Mouse (Mus musculus) erythroblast, adult 5-6 weeks (primary cell): ENCODE data around the gene Tnfrsf14. TPM values are rescaled to one million over a fixed set of nuclear protein-coding genes. Genes with fewer than 3 reads are reported as not detected.
A peak's percentile ranks its signal among the peaks of the same experiment; 100 is the strongest.

ENCODE experiments used
- ATAC-seq: replicated peaks from 2 replicates; pipeline ENCODE4 v1.8.0; 2016; ENCODE audit warnings: moderate number of reproducible peaks, mild to moderate bottlenecking, moderate TSS enrichment, inconsistent platforms; ENCODE audit not compliant: poor library complexity, low FRiP score, severe bottlenecking
- total RNA-seq, 2 experiments: library from RNA; stranded (forward) in 1 of 2; stranded (reverse) in 1 of 2; fragments of 150-400 nt in 1 of 2; fragments of 200-764, 138-1000 nt in 1 of 2; gene quantifications; 2 replicates each; pipeline versions ENCODE4 v1.2.3 to v1.2.4; 2015 to 2017; ENCODE audit warnings: low replicate concordance in 2 of 2

The Tnfrsf14 gene
- 634 and 677 TPM in 2 replicates for total RNA-seq (2015; ENCODE audit: low replicate concordance)
- total RNA-seq (2017; ENCODE audit: low replicate concordance) = 775 and 846 TPM in 2 replicates

DNA sequence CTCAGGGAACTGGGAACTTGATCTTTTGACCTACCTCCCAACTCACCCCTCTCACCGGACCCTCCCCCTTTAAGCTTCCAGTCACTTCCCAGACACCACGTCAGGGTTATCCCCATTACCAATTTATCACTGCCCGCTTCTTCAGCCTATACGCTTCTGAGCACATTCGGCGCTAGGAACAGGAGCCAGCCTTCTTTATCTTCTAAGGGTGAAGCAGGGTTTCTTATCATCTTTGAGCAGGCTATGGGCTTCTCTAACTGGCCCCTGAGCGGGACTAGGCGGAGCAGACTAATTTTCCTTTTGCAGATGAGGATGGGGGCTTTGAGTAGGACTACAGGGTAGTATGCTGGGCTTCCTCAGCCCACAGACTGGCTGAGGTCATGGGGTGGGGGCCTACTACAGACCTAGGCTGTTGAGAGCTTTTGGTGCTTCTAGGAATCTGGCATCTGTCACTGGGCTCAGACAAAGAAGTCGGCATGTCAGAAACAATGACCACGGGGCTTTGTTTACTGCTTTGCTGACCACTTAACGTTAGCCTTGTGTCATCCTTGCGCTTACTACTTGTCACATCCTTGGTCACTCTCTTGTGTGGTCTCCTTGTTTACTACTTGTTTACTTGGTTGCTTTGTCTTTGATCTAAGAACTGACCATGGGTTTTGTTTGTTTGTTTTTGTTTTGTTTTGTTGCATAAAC, at the start of gene Tnfrsf14:
Gene Tnfrsf14 (minus strand): TSS at position 169 of the 693 bp plus-strand sequence.
- peak; percentile 74 for ATAC-seq

- ATAC-seq = no peak
These were observed 45.8 kb upstream of the Tnfrsf14 start for GRCm38 (mm10) chr4:154974163-154974611.

DNA sequence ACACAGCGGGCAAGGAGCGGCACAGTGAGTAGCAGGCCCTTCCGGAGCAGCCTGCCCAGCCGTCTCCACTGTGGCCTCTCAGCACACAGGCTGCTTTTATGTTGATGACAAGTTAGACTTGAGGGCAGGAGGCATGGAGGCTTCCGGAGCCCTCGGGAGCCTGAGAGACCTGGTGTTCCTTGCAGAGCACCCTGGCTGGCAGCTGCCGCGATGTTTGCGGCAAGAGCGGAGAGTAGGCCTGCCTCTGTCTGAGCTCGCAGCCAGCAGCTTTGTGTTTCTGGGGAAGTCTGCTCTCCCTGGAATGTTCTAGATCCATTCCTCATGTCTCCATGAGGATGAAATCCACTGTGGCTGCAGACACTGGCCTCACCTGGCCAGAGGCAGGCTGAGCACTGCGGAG, 44.2 kb upstream of the Tnfrsf14 start:
- no peak for ATAC-seq

DNA sequence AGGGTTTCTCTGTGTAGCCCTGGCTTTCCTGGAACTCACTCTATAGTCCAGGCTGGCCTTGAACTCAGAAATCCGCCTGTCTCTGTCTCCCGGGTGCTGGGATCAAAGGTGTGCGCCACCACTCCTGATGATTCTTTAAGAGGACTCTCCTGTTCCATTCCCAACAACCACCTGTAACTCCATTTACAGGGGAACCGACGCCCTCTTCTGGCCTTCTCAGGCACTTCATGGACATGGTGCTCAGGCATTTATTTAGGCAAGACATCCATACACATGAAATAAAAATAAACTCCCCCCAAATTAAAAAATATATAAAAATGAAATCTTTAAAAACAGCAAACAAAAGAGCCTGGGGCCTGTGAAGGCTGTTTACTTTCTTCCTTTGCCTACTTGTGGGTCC, 38.8 kb upstream of the Tnfrsf14 start:
- ATAC-seq = no peak

GRCm38 (mm10) chr4:154965856-154966255, 37.5 kb upstream of the Tnfrsf14 start:
- ATAC-seq = no peak

GRCm38 (mm10) chr4:154964581-154965235, 36.3 kb upstream of the Tnfrsf14 start:
- peak; percentile 50 for ATAC-seq

DNA sequence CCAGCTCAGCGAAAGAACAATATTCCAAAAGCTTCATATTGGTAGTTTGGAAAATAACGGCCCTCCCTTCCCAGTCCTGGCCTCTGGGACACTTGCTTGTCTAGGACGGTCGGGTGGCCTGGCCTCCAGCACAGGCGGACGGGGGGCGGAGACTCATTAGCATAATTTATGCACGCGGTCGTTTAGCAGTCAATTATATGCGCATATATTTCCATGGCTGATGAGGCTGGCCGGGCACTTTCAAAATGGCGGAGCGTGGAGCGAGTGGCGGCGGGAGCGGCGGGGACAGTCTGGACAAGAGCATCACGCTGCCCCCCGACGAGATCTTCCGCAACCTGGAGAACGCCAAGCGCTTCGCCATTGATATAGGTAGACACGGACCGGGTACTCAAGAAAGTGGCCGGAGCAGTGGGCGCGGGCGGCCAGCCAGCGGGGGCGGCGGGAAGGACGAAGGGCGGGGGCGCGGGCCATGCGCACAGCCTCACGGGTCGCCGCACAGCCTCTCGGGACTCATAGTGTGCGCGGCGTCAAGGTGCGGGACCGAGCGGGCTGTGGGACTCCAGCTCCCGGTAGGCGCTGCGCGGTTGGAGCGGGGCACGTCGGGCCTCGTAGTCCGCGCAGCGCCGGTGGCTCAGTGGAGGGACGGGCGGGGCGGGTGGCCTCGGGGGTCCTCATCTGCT, 35.7 kb upstream of the Tnfrsf14 start, which contains the start of gene Pank4:
Gene Pank4 (plus strand): TSS at position 223 of the 680 bp plus-strand sequence.
- ATAC-seq = peak; percentile 89

DNA sequence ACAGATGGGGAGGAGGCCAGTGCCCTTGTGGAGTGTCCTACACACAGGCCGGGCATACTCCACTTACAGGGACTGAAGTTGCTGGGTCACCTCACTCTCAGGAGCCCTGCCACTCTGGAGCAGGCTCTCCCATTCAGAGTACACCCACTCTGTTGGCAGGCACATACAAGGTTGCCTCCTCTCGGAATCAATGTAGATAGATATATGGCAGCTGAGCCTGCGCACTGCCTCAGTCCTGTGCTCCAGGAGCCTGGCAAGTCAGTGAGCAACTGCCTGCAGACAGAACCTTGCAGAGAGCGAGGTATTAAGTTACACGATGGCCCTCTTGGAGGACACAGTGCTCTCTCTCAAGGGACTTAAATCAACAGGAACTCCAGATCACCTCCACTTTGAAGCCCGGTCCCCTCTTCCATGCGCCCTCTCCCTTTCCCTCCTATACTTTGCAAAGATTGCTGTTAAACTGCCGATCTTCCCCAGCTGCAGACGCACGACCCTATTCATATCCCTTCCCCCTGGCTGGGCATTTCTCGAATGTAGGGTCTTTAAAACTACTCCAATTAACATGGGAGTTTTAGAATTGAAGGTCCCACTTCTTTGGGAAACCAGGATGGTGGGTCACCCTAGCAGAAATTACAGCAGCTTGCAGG, 35.0 kb upstream of the Tnfrsf14 start:
- no peak for ATAC-seq

DNA sequence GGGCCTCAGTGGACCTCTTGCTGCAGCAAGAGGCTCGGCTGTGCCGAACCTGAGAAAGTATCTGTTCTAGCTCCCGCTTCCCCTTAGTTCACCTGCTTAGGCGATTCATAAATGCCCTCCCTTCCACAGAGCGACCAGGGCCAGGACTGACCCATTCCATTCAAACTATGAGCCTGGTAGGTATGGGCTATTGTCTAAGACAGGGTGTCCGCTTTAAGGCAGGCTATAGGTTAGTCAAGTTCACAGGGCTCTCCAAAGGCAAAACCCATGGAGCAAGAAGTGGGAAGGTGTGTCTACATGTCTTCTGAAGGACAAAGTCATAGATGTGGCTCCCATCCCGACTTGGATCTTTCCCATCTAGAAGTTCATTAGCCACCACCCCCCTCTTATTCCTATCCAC, 34.3 kb upstream of the Tnfrsf14 start:
- no peak for ATAC-seq

GRCm38 (mm10) chr4:154961911-154962310, 33.5 kb upstream of the Tnfrsf14 start:
- no peak for ATAC-seq

DNA sequence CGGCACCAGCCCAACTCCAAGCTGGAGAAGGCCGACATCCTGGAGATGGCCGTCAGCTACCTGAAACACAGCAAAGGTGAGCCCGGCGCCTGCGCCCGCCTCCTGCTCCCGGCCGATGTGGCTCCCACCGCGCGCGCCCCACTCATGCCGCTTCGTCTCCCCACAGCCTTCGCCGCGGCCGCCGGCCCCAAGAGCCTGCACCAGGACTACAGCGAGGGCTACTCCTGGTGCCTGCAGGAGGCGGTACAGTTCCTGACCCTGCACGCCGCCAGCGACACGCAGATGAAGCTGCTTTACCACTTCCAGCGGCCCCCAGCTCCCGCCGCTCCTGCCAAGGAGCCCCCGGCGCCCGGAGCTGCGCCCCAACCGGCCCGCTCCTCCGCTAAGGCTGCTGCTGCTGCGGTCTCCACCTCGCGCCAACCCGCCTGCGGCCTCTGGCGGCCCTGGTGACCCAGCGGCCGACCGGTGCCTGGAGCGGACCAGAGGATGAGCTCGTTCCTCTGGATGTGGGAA, 32.9 kb upstream of the Tnfrsf14 start:
- no peak for ATAC-seq

GRCm38 (mm10) chr4:154960690-154961225, 32.4 kb upstream of the Tnfrsf14 start, which contains the start of gene Hes5:
Gene Hes5 (plus strand): TSS chr4:154960923.
- ATAC-seq = no peak

- ATAC-seq = no peak
These were observed 31.8 kb upstream of the Tnfrsf14 start for GRCm38 (mm10) chr4:154960021-154960689.

- ATAC-seq = no peak
These were observed 30.3 kb upstream of the Tnfrsf14 start for GRCm38 (mm10) chr4:154958621-154959020.

- no peak for ATAC-seq
These were observed 29.8 kb upstream of the Tnfrsf14 start for GRCm38 (mm10) chr4:154958171-154958570.

DNA sequence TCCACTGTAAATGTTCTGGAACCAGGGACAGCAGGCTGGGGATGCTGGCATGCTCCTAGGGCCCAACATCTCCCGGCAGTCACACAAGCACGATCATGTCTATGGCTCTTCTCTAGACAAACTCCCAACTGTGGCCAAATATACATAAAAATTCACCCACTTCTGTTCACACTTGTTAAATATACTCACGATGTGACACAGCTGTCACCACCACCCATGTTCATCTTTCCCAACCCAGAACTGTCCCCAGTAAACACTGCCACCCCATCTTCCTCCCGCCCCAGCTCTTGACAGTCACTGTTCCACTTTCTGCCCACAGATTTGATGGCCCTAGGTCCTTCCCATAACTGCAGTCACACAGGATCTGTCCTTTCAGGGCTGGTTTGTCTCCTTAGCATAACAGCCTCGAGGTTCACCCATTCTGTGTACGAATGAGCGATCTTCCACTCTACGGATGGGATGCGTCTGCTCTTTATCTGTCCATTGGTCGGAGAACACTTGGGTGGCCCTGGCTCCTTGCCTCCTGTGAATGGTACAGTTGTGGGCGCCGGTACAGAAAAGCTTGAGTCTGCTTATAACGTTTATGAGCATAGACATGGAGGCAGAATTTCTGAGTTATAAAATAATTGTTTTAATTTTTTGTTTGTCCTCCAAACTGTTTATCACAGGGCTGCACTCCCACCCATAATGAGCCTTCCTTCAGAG, 29.1 kb upstream of the Tnfrsf14 start:
- no peak for ATAC-seq

DNA sequence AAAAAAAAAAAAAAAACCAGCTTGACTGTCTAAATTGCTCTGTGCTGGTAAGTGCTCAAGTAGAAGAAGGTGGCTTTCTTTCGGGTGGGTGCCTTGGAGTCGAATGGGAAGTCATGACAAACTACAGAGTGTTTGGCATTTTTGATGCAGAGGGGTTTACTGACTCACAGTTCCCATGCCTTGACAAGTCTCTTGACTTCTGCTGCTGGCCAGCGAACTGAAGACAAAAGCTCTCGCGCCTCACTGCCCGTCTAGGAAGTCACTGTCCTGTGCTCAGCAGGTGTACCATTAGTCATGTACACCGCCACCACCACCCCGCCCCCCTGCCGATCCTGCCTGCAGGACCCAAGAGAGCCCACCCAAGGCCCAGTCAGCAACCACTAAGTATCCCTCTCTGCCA, 28.2 kb upstream of the Tnfrsf14 start:
- no peak for ATAC-seq

GRCm38 (mm10) chr4:154952461-154953241, 24.3 kb upstream of the Tnfrsf14 start:
- ATAC-seq = no peak
